Mouse (Mus musculus): ENCODE measurements around the gene Gigyf1. TPM values are rescaled to one million over a fixed set of nuclear protein-coding genes. Genes with fewer than 3 reads are reported as not detected.

The Gigyf1 gene
- polyA plus RNA-seq, 1 experiment from 2014 or later = 9.0 TPM

- Histone ChIP-seq H3K4me1 (ENCODE audit: control insufficient read depth, insufficient read depth, low read length) (peaks cover 4% of the 10 kb centered on the region; the same call in 1 of the 2 replicates), H3K4me3 (replicated peaks; ENCODE audit: low read length) (no peak overlapping the region), H3K27ac (ENCODE audit: low read length) (no peak overlapping the region), H3K9ac (ENCODE audit: low read length) (no peak overlapping the region), H3K4me2 (ENCODE audit: low read depth, low read length) (no peak overlapping the region), H3K36me3 (ENCODE audit: control insufficient read depth, insufficient read depth, low read length) (no peaks in the 10 kb centered on the region), H3K27me3 (ENCODE audit: control insufficient read depth, insufficient read depth, low read length) (no peaks in the 10 kb centered on the region), H3K9me3 (replicated peaks; ENCODE audit: control insufficient read depth, low read length) (no peaks in the 10 kb centered on the region)
- no peak for ATAC-seq (ENCODE audit: insufficient read depth, low FRiP score)
- 69% methylated on average over 17 of the region's 17 CpGs for WGBS
Measured at GRCm38 (mm10) chr5:137570691-137571586, 52.6 kb downstream of the Gigyf1 start.

GRCm38 (mm10) chr5:137574470-137574901 lies 56.1 kb downstream of the Gigyf1 start:
- peak overlapping the region; percentile 23 for H3K4me3 ChIP-seq (replicated peaks; ENCODE audit: low read length)
- no peaks in the 10 kb centered on the region for H3K9me3 ChIP-seq (replicated peaks; ENCODE audit: control insufficient read depth, low read length)
- no peaks in the 10 kb centered on the region for H3K27me3 ChIP-seq (ENCODE audit: control insufficient read depth, insufficient read depth, low read length)
- peaks cover 4% of the 10 kb centered on the region; the same call in 1 of the 2 replicates for H3K4me1 ChIP-seq (ENCODE audit: control insufficient read depth, insufficient read depth, low read length)
- ATAC-seq (ENCODE audit: insufficient read depth, low FRiP score) = no peak
- H3K4me2 ChIP-seq (ENCODE audit: low read depth, low read length) = peak overlapping the region; percentile 50
- 9% methylated on average over 27 of the region's 27 CpGs for WGBS
- no peaks in the 10 kb centered on the region for H3K36me3 ChIP-seq (ENCODE audit: control insufficient read depth, insufficient read depth, low read length)
- H3K9ac ChIP-seq (ENCODE audit: low read length) = peak overlapping the region; percentile 43
- no peak overlapping the region for H3K27ac ChIP-seq (ENCODE audit: low read length)

Small RNA genes lying within 50 kb of the gene (microRNA-seq; reads per million reads assigned to microRNA genes)
- gene Mir6418 = not detected

Other genes with a start within 250 kb of the Gigyf1 start
- 9.8 and 10.8 TPM in 2 replicates for gene Ache, start 231.0 kb upstream of the Gigyf1 start, polyA plus RNA-seq (2015; fragmentation: Nextera tagmentation; extraction: Ambion mirVana)
- gene Ufsp1, start 223.9 kb upstream of the Gigyf1 start, polyA plus RNA-seq (2015; fragmentation: Nextera tagmentation; extraction: Ambion mirVana) = 7.3 and 8.6 TPM in 2 replicates
- gene Srrt, start 210.9 kb upstream of the Gigyf1 start, polyA plus RNA-seq (2015; fragmentation: Nextera tagmentation; extraction: Ambion mirVana) = 113 and 116 TPM in 2 replicates
- gene Trip6, start 204.1 kb upstream of the Gigyf1 start, polyA plus RNA-seq (2015; fragmentation: Nextera tagmentation; extraction: Ambion mirVana) = 77.6 and 77.8 TPM in 2 replicates
- gene Slc12a9, start 185.0 kb upstream of the Gigyf1 start, polyA plus RNA-seq (2015; fragmentation: Nextera tagmentation; extraction: Ambion mirVana) = 12.6 and 13.7 TPM in 2 replicates
- gene Ephb4, start 168.4 kb upstream of the Gigyf1 start, polyA plus RNA-seq (2015; fragmentation: Nextera tagmentation; extraction: Ambion mirVana) = 31.3 and 31.6 TPM in 2 replicates
- 0.99 TPM in 2 replicates for gene Zan, start 41.5 kb upstream of the Gigyf1 start, polyA plus RNA-seq (2015; fragmentation: Nextera tagmentation; extraction: Ambion mirVana)
- gene Pop7, start 16.0 kb upstream of the Gigyf1 start, polyA plus RNA-seq (2015; fragmentation: Nextera tagmentation; extraction: Ambion mirVana) = 46.4 and 48.1 TPM in 2 replicates
- gene Epo, start 14.7 kb downstream of the Gigyf1 start, polyA plus RNA-seq (2015; fragmentation: Nextera tagmentation; extraction: Ambion mirVana) = not detected in 2 replicates
- 257 and 284 TPM in 2 replicates for gene Gnb2, start 15.0 kb downstream of the Gigyf1 start, polyA plus RNA-seq (2015; fragmentation: Nextera tagmentation; extraction: Ambion mirVana)
- 3.6 TPM in 2 replicates for gene Actl6b, start 35.0 kb downstream of the Gigyf1 start, polyA plus RNA-seq (2015; fragmentation: Nextera tagmentation; extraction: Ambion mirVana)
- gene Tfr2, start 51.3 kb downstream of the Gigyf1 start, polyA plus RNA-seq (2015; fragmentation: Nextera tagmentation; extraction: Ambion mirVana) = 2.7 and 3.4 TPM in 2 replicates
- 23.8 and 24.3 TPM in 2 replicates for gene Mospd3, start 82.5 kb downstream of the Gigyf1 start, polyA plus RNA-seq (2015; fragmentation: Nextera tagmentation; extraction: Ambion mirVana)
- gene Pcolce, start 95.2 kb downstream of the Gigyf1 start, polyA plus RNA-seq (2015; fragmentation: Nextera tagmentation; extraction: Ambion mirVana) = 150 and 153 TPM in 2 replicates
- 0.09 and 0.27 TPM in 2 replicates for gene Fbxo24, start 110.5 kb downstream of the Gigyf1 start, polyA plus RNA-seq (2015; fragmentation: Nextera tagmentation; extraction: Ambion mirVana)
- 36.4 and 39.4 TPM in 2 replicates for gene Lrch4, start 110.6 kb downstream of the Gigyf1 start, polyA plus RNA-seq (2015; fragmentation: Nextera tagmentation; extraction: Ambion mirVana)
- gene Gm20605, start 110.6 kb downstream of the Gigyf1 start, polyA plus RNA-seq (2015; fragmentation: Nextera tagmentation; extraction: Ambion mirVana) = 9.4 and 12.2 TPM in 2 replicates
- 6.8 and 9.4 TPM in 2 replicates for gene Sap25, start 122.8 kb downstream of the Gigyf1 start, polyA plus RNA-seq (2015; fragmentation: Nextera tagmentation; extraction: Ambion mirVana)
- 0.14 and 0.19 TPM in 2 replicates for gene Irs3, start 127.2 kb downstream of the Gigyf1 start, polyA plus RNA-seq (2015; fragmentation: Nextera tagmentation; extraction: Ambion mirVana)
- gene Agfg2, start 166.2 kb downstream of the Gigyf1 start, polyA plus RNA-seq (2015; fragmentation: Nextera tagmentation; extraction: Ambion mirVana) = 16.3 and 19.0 TPM in 2 replicates
- gene Nyap1, start 223.1 kb downstream of the Gigyf1 start, polyA plus RNA-seq (2015; fragmentation: Nextera tagmentation; extraction: Ambion mirVana) = 2.7 and 3.1 TPM in 2 replicates
- gene Tsc22d4, start 227.2 kb downstream of the Gigyf1 start, polyA plus RNA-seq (2015; fragmentation: Nextera tagmentation; extraction: Ambion mirVana) = 115 and 119 TPM in 2 replicates